Mouse (Mus musculus) c-Kit-positive CD71-positive TER-119-negative erythroid progenitor cells, embryonic 14.5 days (primary cell): ENCODE measurements around the gene Zfp870.

Experiments
- DNase-seq: peaks from one replicate; pipeline ENCODE4 v3.0.0-alpha.2; 2013; ENCODE audit warnings: low read depth

Gene Zfp870

GRCm38 (mm10) chr17:32891239-32892180 lies at the start of gene Zfp870:
Gene Zfp870, minus strand, starts transcription at chr17:32891642.
- DNase-seq: peak; percentile 83

GRCm38 (mm10) chr17:32939831-32940230 lies 48.4 kb upstream of the Zfp870 start:
- DNase-seq: no peak

- DNase-seq: no peak
Observed at GRCm38 (mm10) chr17:32927803-32928202, 36.4 kb upstream of the Zfp870 start.

- peak; percentile 27 for DNase-seq
Observed at GRCm38 (mm10) chr17:32924658-32925312, 33.3 kb upstream of the Zfp870 start.

GRCm38 (mm10) chr17:32923681-32924080 lies 32.2 kb upstream of the Zfp870 start:
- no peak for DNase-seq

- DNase-seq: no peak
Observed at GRCm38 (mm10) chr17:32919123-32919522, 27.7 kb upstream of the Zfp870 start.

GRCm38 (mm10) chr17:32917131-32917530 lies 25.7 kb upstream of the Zfp870 start, which contains the start of gene Cyp4f14:
Gene Cyp4f14, minus strand, starts transcription at chr17:32917342.
- no peak for DNase-seq

- no peak for DNase-seq
Observed at GRCm38 (mm10) chr17:32916075-32916474, 24.6 kb upstream of the Zfp870 start.

GRCm38 (mm10) chr17:32906172-32906571 lies 14.7 kb upstream of the Zfp870 start:
- no peak for DNase-seq

- peak; percentile 44 for DNase-seq
Observed at GRCm38 (mm10) chr17:32905239-32905638, 13.8 kb upstream of the Zfp870 start.

- no peak for DNase-seq
Observed at GRCm38 (mm10) chr17:32904414-32904813, 13.0 kb upstream of the Zfp870 start.

GRCm38 (mm10) chr17:32901751-32902525 lies 10.5 kb upstream of the Zfp870 start:
- no peak for DNase-seq

GRCm38 (mm10) chr17:32895421-32895820 lies 4.0 kb upstream of the Zfp870 start:
- DNase-seq: no peak

GRCm38 (mm10) chr17:32893901-32894300 lies 2.5 kb upstream of the Zfp870 start:
- no peak for DNase-seq

GRCm38 (mm10) chr17:32890852-32891238 lies 597 bp downstream of the Zfp870 start:
- DNase-seq: no peak

- DNase-seq: no peak
Observed at GRCm38 (mm10) chr17:32889611-32890010, 1.8 kb downstream of the Zfp870 start.

GRCm38 (mm10) chr17:32880320-32881218 lies 10.9 kb downstream of the Zfp870 start:
- DNase-seq: no peak

- DNase-seq: no peak
Observed at GRCm38 (mm10) chr17:32878773-32879172, 12.7 kb downstream of the Zfp870 start.

- no peak for DNase-seq
Observed at GRCm38 (mm10) chr17:32877471-32878171, 13.8 kb downstream of the Zfp870 start.

- no peak for DNase-seq
Observed at GRCm38 (mm10) chr17:32872696-32873095, 18.7 kb downstream of the Zfp870 start.

GRCm38 (mm10) chr17:32872091-32872490 lies 19.4 kb downstream of the Zfp870 start:
- no peak for DNase-seq
